Mouse (Mus musculus): ENCODE measurements around the gene Cdh26.

Gene Cdh26

GRCm38 (mm10) chr2:178513043-178513442, 82.7 kb downstream of the Cdh26 start:
- DNase-seq (ENCODE audit: low read depth) = no peak

GRCm38 (mm10) chr2:178513636-178514071, 83.3 kb downstream of the Cdh26 start:
- no peak for DNase-seq (ENCODE audit: low read depth)

DNA sequence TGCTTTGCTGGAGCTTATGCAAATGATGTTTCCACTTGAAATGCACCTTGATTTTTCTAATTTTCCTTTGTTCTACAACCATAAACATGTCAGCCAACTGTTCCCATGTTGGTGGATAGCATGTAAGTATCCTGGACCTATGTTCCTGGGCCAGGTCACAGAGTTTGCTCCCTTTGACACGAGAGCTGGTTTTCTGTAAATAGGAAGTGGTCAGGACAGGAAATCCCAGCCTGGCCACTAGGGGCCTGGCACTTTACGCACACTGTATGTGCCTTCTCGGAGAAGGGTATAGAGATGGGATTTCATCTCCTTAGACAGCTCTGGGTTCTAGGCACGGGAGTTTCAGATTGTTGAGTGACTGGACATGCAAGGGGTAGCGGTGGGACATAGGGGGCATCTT, 86.1 kb downstream of the Cdh26 start:
- DNase-seq (ENCODE audit: low read depth) = no peak

DNA sequence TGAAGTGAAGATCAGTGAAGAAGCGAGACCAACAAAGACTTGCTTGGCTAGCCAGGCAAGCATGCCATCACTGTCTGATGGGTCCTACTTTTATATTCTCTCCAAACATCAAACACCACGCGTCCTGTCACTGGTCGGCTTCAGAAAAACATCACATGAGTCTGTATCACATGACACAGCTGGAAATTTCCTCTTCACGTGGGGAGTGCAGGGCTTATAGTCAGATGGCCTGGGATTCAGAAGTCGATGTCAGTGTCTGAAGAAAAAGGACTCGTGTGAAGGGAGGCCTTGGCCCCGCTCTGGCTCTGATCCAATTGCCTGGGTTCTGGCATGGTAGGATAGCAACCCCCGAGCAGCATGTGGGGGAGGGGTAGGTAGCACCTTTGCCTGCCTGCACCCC, 86.6 kb downstream of the Cdh26 start:
- DNase-seq (ENCODE audit: low read depth) = no peak

GRCm38 (mm10) chr2:178519321-178519720, 89.0 kb downstream of the Cdh26 start:
- no peak for DNase-seq (ENCODE audit: low read depth)

DNA sequence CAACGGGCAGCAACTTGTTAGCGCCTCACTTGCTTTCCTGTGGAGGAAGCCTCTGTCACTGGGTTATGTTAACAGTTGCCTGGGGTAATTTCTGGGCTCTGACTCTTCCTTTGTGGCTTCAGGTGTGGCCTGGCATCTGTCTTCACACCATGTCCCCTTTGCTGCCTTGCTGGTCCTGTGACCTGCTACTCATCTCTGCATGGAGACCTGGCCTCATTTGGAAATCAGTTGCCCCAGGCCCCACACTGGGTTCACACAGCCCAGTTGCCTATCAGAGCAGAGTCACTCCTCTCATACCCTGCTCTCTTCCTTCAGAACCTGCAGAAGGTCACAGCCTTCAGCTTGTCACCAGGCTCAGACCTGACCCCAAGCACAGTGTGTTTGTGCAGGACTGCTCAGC, 89.9 kb downstream of the Cdh26 start:
- DNase-seq (ENCODE audit: low read depth) = no peak

DNA sequence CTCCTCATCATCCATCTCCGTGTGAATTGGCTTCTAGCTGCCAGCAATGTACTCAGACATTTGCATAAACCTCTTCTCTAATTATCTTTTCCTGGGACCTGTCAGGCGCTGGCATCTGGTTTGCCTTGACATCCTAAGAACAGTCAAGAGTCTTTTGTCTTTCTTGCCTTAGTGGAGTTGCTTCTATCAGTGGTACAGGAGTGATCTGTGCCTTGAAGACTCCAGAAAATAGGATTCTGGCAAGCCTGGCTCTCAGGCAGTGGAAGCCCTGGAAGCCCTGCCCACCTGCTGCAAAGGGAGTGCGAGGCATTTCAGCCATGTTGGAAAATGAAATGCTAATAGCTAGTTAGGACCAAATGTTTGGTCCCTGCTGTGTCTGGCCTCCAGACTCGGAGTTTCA, 92.0 kb downstream of the Cdh26 start:
- no peak for DNase-seq (ENCODE audit: low read depth)

DNA sequence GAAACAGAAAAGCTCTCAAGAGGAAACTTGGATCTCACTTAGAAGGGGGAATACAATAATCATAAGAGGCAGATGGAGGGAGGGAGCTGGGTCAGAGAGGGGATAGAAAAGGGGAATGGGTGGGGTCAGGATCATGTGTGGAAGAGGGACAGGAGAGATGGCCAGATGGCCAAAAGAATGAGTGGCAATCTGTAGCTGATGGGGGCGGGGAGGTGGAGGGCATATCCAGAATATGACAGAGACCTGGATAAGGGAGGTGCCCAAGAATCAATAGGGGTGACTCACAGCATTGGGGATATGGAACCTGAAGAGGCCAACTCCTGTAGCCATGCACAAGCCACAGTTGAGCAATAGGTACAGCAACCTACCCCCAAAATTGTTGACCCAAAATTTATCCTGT, 92.5 kb downstream of the Cdh26 start:
- no peak for DNase-seq (ENCODE audit: low read depth)

GRCm38 (mm10) chr2:178526776-178527175, 96.4 kb downstream of the Cdh26 start:
- DNase-seq (ENCODE audit: low read depth) = no peak

DNA sequence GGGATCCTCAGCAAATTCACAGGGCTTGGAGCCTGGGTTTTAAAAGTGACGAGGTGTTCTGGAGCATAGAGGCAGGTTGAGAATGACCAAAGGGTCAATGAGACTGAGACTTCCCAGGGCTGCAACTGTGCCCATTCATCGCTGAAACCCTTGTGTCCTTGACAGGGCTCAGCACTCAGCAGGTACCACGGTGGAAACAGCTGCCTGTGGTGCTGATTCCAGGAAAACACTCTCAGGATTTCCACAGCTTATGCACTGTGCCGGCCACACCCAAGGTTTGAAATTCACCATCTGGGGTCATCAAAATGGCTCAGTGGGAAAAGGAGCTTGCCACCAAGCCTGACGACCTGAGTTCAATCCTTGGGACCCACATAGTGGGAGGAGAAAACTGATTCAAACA, 100.9 kb downstream of the Cdh26 start:
- no peak for DNase-seq (ENCODE audit: low read depth)

- DNase-seq (ENCODE audit: low read depth) = no peak
Measured at GRCm38 (mm10) chr2:178536574-178536973, 106.2 kb downstream of the Cdh26 start.

All from c-Kit-positive CD71-positive TER-119-negative erythroid progenitor cells, embryonic 14.5 days (primary cell).